Mouse (Mus musculus) heart, embryonic 15.5 days (tissue): ENCODE results near the gene Tmc2. TPM values are rescaled to one million over a fixed set of nuclear protein-coding genes. Genes with fewer than 3 reads are reported as not detected.

Experiments
- ATAC-seq: fragments of 200-750 bp; cut with Nextera tagmentation; replicated peaks from 2 replicates; pipeline ENCODE4 v1.8.0; 2017; ENCODE audit warnings: low read depth, moderate TSS enrichment; ENCODE audit not compliant: insufficient number of reproducible peaks, insufficient read depth, low FRiP score
- H3K27ac ChIP-seq: fragments of 300-500 bp; sonication (generic); 2 replicates; pipeline ENCODE4 v1.5.1; 2015; ENCODE audit warnings: mild to moderate bottlenecking, inconsistent platforms
- H3K27me3 ChIP-seq: fragments of 300-500 bp; sonication (generic); 2 replicates; pipeline ENCODE4 v1.6.1; 2015; ENCODE audit warnings: inconsistent platforms
- H3K36me3 ChIP-seq: fragments of 300-500 bp; sonication (generic); 2 replicates; pipeline ENCODE4 v1.6.1; 2015; ENCODE audit warnings: mild to moderate bottlenecking, inconsistent platforms
- H3K4me1 ChIP-seq: fragments of 300-500 bp; sonication (generic); replicated peaks from 2 replicates; pipeline ENCODE4 v1.6.1; 2015; ENCODE audit warnings: inconsistent platforms
- H3K4me2 ChIP-seq: fragments of 300-500 bp; sonication (generic); 2 replicates; pipeline ENCODE4 v1.6.1; 2015; ENCODE audit warnings: inconsistent platforms, mild to moderate bottlenecking, moderate library complexity
- H3K4me3 ChIP-seq: fragments of 300-500 bp; sonication (generic); 2 replicates; pipeline ENCODE4 v1.5.1; 2015; ENCODE audit warnings: mild to moderate bottlenecking, inconsistent platforms
- H3K9ac ChIP-seq: fragments of 300-500 bp; sonication (generic); 2 replicates; pipeline ENCODE4 v1.6.1; 2015; ENCODE audit warnings: mild to moderate bottlenecking, inconsistent platforms
- H3K9me3 ChIP-seq: fragments of 300-500 bp; sonication (generic); replicated peaks from 2 replicates; pipeline ENCODE4 v1.6.1; 2016; ENCODE audit warnings: inconsistent platforms
- WGBS: fragments of 180-500 bp; shearing (Covaris S2); methylation state at CpG from one replicate; pipeline ENCODE4 v1.1.7; 2015; ENCODE audit warnings: mixed read lengths; 5-methylcytosine and 5-hydroxymethylcytosine counted together
- polyA plus RNA-seq: library from polyadenylated mRNA; unstranded; fragments of >200 nt; fragmentation: Nextera tagmentation; extraction: Ambion mirVana; gene quantifications from 2 replicates; pipeline ENCODE4 v1.2.1, GENCODE M21; 2015

Gene Tmc2
- polyA plus RNA-seq, 1 experiment from 2014 or later = not detected

GRCm38 (mm10) chr2:130283854-130284654 is 89.1 kb downstream of the Tmc2 start, which contains the start of gene Idh3b:
Gene Idh3b (minus strand): TSS chr2:130284547.
- H3K9me3 ChIP-seq = no peaks in the 10 kb centered on the region
- H3K4me2 ChIP-seq = peak within 1 kb of the TSS; percentile 86
- H3K27ac ChIP-seq = peak within 1 kb of the TSS; percentile 89
- H3K27me3 ChIP-seq = no peaks in the 10 kb centered on the region
- H3K36me3 ChIP-seq = peaks cover 32% of the 10 kb centered on the region
- peaks cover 12% of the 10 kb centered on the region for H3K4me1 ChIP-seq
- ATAC-seq = peak; percentile 89
- WGBS = under 1% methylated on average over 51 of the region's 51 CpGs
- H3K9ac ChIP-seq = peak within 1 kb of the TSS; percentile 79
- H3K4me3 ChIP-seq = peak within 1 kb of the TSS; percentile 92

- Histone ChIP-seq H3K4me3 (no peak overlapping the region), H3K4me1 (peaks cover 4% of the 10 kb centered on the region; the same call in 1 of the 2 replicates), H3K36me3 (no peaks in the 10 kb centered on the region), H3K27ac (no peak overlapping the region), H3K9me3 (no peaks in the 10 kb centered on the region), H3K27me3 (peaks cover 16% of the 10 kb centered on the region), H3K4me2 (no peak overlapping the region), H3K9ac (no peak overlapping the region)
- 60% methylated on average over 4 of the region's 4 CpGs for WGBS
- ATAC-seq = no peak
Observed at GRCm38 (mm10) chr2:130289086-130289485, 94.1 kb downstream of the Tmc2 start.

- Histone ChIP-seq H3K9me3 (no peaks in the 10 kb centered on the region), H3K9ac (no peak overlapping the region), H3K27me3 (peaks cover 34% of the 10 kb centered on the region), H3K4me3 (no peak overlapping the region), H3K4me2 (peak overlapping the region; percentile 19; the same call in 1 of the 2 replicates), H3K27ac (no peak overlapping the region), H3K4me1 (peaks cover 17% of the 10 kb centered on the region), H3K36me3 (no peaks in the 10 kb centered on the region)
- 0 out of 2 replicates have a peak, but pooled peaks have one; percentile 41 for ATAC-seq
- 11% methylated on average over 8 of the region's 8 CpGs for WGBS
Observed at GRCm38 (mm10) chr2:130291434-130291833, 96.4 kb downstream of the Tmc2 start.

GRCm38 (mm10) chr2:130293009-130293408 is 98.0 kb downstream of the Tmc2 start:
- Histone ChIP-seq H3K36me3 (no peaks in the 10 kb centered on the region), H3K4me3 (no peak overlapping the region), H3K27me3 (peaks cover 49% of the 10 kb centered on the region), H3K4me1 (peaks cover 17% of the 10 kb centered on the region), H3K9ac (no peak overlapping the region), H3K4me2 (no peak overlapping the region), H3K27ac (no peak overlapping the region), H3K9me3 (no peaks in the 10 kb centered on the region)
- no peak for ATAC-seq
- 33% methylated on average over 3 of the region's 3 CpGs for WGBS

- Histone ChIP-seq H3K27me3 (peaks cover 54% of the 10 kb centered on the region), H3K4me3 (no peak overlapping the region), H3K9me3 (no peaks in the 10 kb centered on the region), H3K27ac (no peak overlapping the region), H3K4me2 (no peak overlapping the region), H3K4me1 (peaks cover 17% of the 10 kb centered on the region), H3K36me3 (no peaks in the 10 kb centered on the region), H3K9ac (no peak overlapping the region)
- ATAC-seq = no peak
- 1% methylated on average over 4 of the region's 4 CpGs for WGBS
Observed at GRCm38 (mm10) chr2:130293486-130293885, 98.5 kb downstream of the Tmc2 start.

- H3K9me3 ChIP-seq = no peaks in the 10 kb centered on the region
- peak overlapping the region; percentile 83 for H3K4me2 ChIP-seq
- ATAC-seq = no peak
- no peaks in the 10 kb centered on the region for H3K36me3 ChIP-seq
- WGBS = 9% methylated on average over 20 of the region's 20 CpGs
- peak overlapping the region; percentile 68 for H3K9ac ChIP-seq
- no peak overlapping the region for H3K27ac ChIP-seq
- H3K4me3 ChIP-seq = peak overlapping the region; percentile 76
- peaks cover 17% of the 10 kb centered on the region for H3K4me1 ChIP-seq
- H3K27me3 ChIP-seq = peaks cover 54% of the 10 kb centered on the region
Observed at GRCm38 (mm10) chr2:130294218-130294935, 99.4 kb downstream of the Tmc2 start.

GRCm38 (mm10) chr2:130294936-130295277 is 99.9 kb downstream of the Tmc2 start, which contains the start of gene Ebf4:
Gene Ebf4 (plus strand): TSS chr2:130295169.
- H3K9me3 ChIP-seq = no peaks in the 10 kb centered on the region
- peaks cover 54% of the 10 kb centered on the region for H3K27me3 ChIP-seq
- H3K4me3 ChIP-seq = peak within 1 kb of the TSS; percentile 76
- H3K36me3 ChIP-seq = no peaks in the 10 kb centered on the region
- H3K9ac ChIP-seq = peak within 1 kb of the TSS; percentile 68
- peak within 1 kb of the TSS; percentile 83 for H3K4me2 ChIP-seq
- under 1% methylated on average over 34 of the region's 39 CpGs for WGBS
- ATAC-seq = peak; percentile 74
- H3K27ac ChIP-seq = peak within 1 kb of the TSS; percentile 35; the same call in 1 of the 2 replicates
- H3K4me1 ChIP-seq = peaks cover 17% of the 10 kb centered on the region

GRCm38 (mm10) chr2:130295331-130296133 is 100.5 kb downstream of the Tmc2 start:
- H3K27ac ChIP-seq = peak overlapping the region; percentile 35; the same call in 1 of the 2 replicates
- H3K9ac ChIP-seq = peak overlapping the region; percentile 68
- peak overlapping the region; percentile 83 for H3K4me2 ChIP-seq
- peak overlapping the region; percentile 76 for H3K4me3 ChIP-seq
- H3K4me1 ChIP-seq = peaks cover 17% of the 10 kb centered on the region
- H3K36me3 ChIP-seq = no peaks in the 10 kb centered on the region
- peak; percentile 43 for ATAC-seq
- WGBS = under 1% methylated on average over 64 of the region's 99 CpGs
- peaks cover 54% of the 10 kb centered on the region for H3K27me3 ChIP-seq
- no peaks in the 10 kb centered on the region for H3K9me3 ChIP-seq

- no peaks in the 10 kb centered on the region for H3K9me3 ChIP-seq
- H3K27me3 ChIP-seq = peaks cover 54% of the 10 kb centered on the region
- H3K36me3 ChIP-seq = no peaks in the 10 kb centered on the region
- H3K4me3 ChIP-seq = peak overlapping the region; percentile 76
- 6% methylated on average over 20 of the region's 20 CpGs for WGBS
- H3K27ac ChIP-seq = no peak overlapping the region
- peaks cover 17% of the 10 kb centered on the region for H3K4me1 ChIP-seq
- no peak for ATAC-seq
- peak overlapping the region; percentile 83 for H3K4me2 ChIP-seq
- H3K9ac ChIP-seq = peak overlapping the region; percentile 68; the same call in 1 of the 2 replicates
Observed at GRCm38 (mm10) chr2:130296134-130296745, 101.2 kb downstream of the Tmc2 start.

GRCm38 (mm10) chr2:130297580-130297979 is 102.6 kb downstream of the Tmc2 start:
- Histone ChIP-seq H3K9me3 (no peaks in the 10 kb centered on the region), H3K4me3 (no peak overlapping the region), H3K27ac (no peak overlapping the region), H3K9ac (no peak overlapping the region), H3K27me3 (peaks cover 49% of the 10 kb centered on the region), H3K4me2 (no peak overlapping the region), H3K36me3 (no peaks in the 10 kb centered on the region), H3K4me1 (peaks cover 15% of the 10 kb centered on the region)
- no peak for ATAC-seq
- 70% methylated on average over 9 of the region's 9 CpGs for WGBS
